Mouse (Mus musculus) hindbrain, embryonic 10.5 days (tissue): ENCODE results near the gene Lctl. TPM values are rescaled to one million over a fixed set of nuclear protein-coding genes. Genes with fewer than 3 reads are reported as not detected.

ENCODE experiments used
- DNase-seq: peaks from one replicate; pipeline ENCODE4 v3.0.0-alpha.2; 2017; ENCODE audit warnings: low spot score
- H3K27ac ChIP-seq: fragments of 300-500 bp; sonication (generic); 2 replicates; pipeline ENCODE4 v1.5.1; 2016; ENCODE audit warnings: mild to moderate bottlenecking, moderate library complexity
- H3K27me3 ChIP-seq: fragments of 300-500 bp; sonication (generic); 2 replicates; pipeline ENCODE4 v1.6.1; 2016; ENCODE audit warnings: mild to moderate bottlenecking; ENCODE audit not compliant: poor library complexity, insufficient read depth, severe bottlenecking
- H3K36me3 ChIP-seq: fragments of 300-500 bp; sonication (generic); 2 replicates; pipeline ENCODE4 v1.6.1; 2016; ENCODE audit warnings: mild to moderate bottlenecking, moderate library complexity
- H3K4me1 ChIP-seq: fragments of 300-500 bp; sonication (generic); replicated peaks from 2 replicates; pipeline ENCODE4 v1.6.1; 2016; ENCODE audit warnings: mild to moderate bottlenecking
- H3K4me3 ChIP-seq: fragments of 300-500 bp; sonication (generic); 2 replicates; pipeline ENCODE4 v1.5.1; 2016; ENCODE audit warnings: mild to moderate bottlenecking, moderate library complexity
- H3K9me3 ChIP-seq: fragments of 300-500 bp; sonication (generic); 2 replicates; pipeline ENCODE4 v1.6.1; 2016; ENCODE audit warnings: mild to moderate bottlenecking, moderate library complexity
- WGBS: fragments of 180-500 bp; shearing (Covaris S2); methylation state at CpG from one replicate; pipeline ENCODE4 v1.1.7; 2016; 5-methylcytosine and 5-hydroxymethylcytosine counted together
- polyA plus RNA-seq: library from polyadenylated mRNA; unstranded; fragments of >200 nt; fragmentation: Nextera tagmentation; extraction: Ambion mirVana; gene quantifications from 2 replicates; pipeline ENCODE4 v1.2.1, GENCODE M21; 2016

The Lctl gene
- polyA plus RNA-seq, 1 experiment from 2014 or later, result not detected

DNA sequence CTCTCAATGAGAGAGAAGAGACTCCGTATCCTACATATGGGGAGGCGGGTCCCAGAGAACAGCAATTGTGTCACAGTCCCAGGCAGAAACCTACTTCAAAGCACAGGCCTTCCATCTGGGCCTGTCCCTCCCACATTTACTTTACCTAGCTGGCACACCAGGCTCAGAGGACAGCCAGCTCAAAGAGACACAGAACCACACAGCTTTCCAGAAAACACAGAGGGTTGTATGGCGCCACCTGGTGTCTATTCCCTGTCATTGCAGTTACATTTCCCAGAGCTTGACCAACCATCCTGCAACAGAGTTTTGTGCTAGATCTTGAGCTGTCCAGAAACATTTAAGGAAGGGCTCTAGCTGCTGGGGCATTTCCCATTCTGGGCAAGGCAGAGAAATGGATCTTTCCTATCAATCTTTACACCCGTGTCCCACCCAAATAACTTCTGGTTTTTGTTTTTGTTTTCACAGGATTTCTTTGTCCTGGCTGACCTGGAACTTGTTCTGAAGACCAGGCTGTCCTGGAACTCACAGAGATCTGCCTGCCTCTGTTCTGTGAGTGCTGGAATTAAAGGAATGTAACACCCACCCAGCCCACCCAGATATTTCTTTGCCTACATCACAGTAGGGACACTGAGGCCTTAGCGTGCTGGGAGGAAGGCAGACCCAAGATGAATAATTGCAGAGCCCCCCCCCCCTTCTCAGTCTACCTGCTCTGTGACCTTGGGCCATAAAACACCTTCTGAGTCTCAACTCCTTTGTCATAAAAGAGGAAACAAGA is 29.3 kb upstream of the Lctl start:
- WGBS, result 45% methylated on average over 5 of the region's 5 CpGs
- DNase-seq, result peak; percentile 78
- no peak overlapping the region for H3K4me3 ChIP-seq
- peaks cover 30% of the 10 kb centered on the region for H3K4me1 ChIP-seq
- no peaks in the 10 kb centered on the region for H3K36me3 ChIP-seq
- H3K27ac ChIP-seq, result no peak overlapping the region
- H3K27me3 ChIP-seq, result peaks cover 46% of the 10 kb centered on the region
- H3K9me3 ChIP-seq, result peaks cover 3% of the 10 kb centered on the region; the same call in 1 of the 2 replicates

DNA sequence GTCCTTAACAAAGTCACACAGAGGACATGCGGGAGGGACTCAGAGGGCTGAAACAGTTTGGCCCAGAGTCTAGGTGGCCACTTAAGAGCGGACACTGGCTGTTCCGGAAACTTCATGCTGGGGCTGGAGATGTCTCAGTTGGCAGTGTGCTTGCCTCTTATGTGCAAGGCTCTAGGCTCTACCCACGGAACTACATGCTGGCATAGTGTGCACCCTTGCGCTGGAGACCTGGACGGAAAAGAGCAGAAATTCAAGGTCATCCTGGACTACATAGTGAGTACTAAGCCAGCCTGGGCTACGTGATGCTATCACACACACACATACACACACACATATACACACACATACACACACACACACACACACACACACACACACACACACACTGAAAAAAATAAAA is 28.6 kb upstream of the Lctl start:
- WGBS, result 90% methylated on average over 7 of the region's 7 CpGs
- Histone ChIP-seq H3K27me3 (peaks cover 39% of the 10 kb centered on the region), H3K4me1 (peaks cover 33% of the 10 kb centered on the region), H3K36me3 (no peaks in the 10 kb centered on the region), H3K27ac (no peak overlapping the region), H3K9me3 (peaks cover 3% of the 10 kb centered on the region; the same call in 1 of the 2 replicates), H3K4me3 (no peak overlapping the region)
- no peak for DNase-seq

DNA sequence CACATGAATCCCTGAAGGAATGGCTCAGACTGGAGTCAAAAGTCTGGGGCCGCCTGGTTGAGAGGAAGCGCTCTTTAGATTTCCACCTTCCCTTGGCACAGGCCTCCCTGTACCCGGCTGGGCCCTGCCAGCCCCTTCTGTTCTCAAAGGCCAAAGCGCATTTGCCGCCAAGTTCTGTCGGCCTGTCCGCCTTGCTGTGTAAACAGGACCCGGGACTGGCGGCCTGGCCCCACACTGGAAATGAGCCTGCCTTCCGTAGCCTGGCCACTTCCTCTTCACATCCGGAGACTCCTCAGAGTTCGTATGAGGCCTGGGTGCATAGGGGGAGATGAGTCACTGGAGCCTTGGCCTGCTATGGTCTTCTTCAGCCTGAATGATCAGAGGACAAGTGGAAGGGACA is 27.9 kb upstream of the Lctl start:
- peaks cover 3% of the 10 kb centered on the region; the same call in 1 of the 2 replicates for H3K9me3 ChIP-seq
- no peak overlapping the region for H3K27ac ChIP-seq
- peaks cover 35% of the 10 kb centered on the region for H3K4me1 ChIP-seq
- H3K4me3 ChIP-seq, result no peak overlapping the region
- H3K36me3 ChIP-seq, result no peaks in the 10 kb centered on the region
- no peak for DNase-seq
- peaks cover 33% of the 10 kb centered on the region for H3K27me3 ChIP-seq
- WGBS, result 68% methylated on average over 12 of the region's 12 CpGs

DNA sequence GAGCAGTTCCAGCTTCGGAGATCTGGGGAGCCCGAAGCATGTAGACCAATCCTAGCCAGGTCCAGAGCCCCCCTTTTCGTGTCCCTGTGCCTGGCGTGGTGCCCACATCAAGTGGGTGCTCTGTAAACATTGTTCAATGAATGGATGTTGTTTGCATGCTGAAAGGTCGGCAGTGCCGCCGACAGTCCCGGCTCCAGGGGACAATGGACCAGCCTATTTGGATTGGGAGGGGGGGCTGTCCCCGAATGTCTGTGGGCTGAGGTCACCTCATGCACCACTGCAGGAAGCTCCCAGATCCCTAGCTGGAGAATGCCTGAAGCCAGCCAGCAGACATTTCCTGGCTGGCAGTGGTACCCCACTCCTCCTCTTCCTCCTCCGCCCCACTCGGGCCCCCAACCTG is 22.9 kb upstream of the Lctl start:
- no peaks in the 10 kb centered on the region for H3K36me3 ChIP-seq
- H3K9me3 ChIP-seq, result peaks cover 3% of the 10 kb centered on the region; the same call in 1 of the 2 replicates
- 58% methylated on average over 11 of the region's 11 CpGs for WGBS
- peak overlapping the region; percentile 73 for H3K27ac ChIP-seq
- H3K4me3 ChIP-seq, result no peak overlapping the region
- H3K27me3 ChIP-seq, result peaks cover 7% of the 10 kb centered on the region; the same call in 1 of the 2 replicates
- DNase-seq, result no peak
- H3K4me1 ChIP-seq, result peaks cover 14% of the 10 kb centered on the region

DNA sequence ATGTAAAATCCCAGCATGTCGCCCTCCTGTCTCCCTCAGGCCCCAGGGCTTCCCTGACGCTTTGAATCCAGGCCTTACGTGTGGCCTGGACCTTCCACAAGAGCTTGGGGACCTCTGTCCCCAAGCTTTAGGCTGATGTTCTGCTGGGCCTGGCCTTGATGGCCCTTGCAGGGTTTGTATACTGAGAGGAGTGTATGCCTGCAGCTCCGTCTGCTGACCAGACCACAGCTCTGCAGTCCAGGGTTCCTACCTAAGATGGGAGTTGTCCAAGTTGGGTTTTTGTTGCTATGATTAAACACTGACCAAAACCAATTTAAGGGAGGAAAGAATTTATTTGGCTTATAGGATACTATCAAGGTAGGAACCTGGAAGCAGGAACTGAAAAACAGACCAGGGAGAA is 18.7 kb upstream of the Lctl start:
- Histone ChIP-seq H3K9me3 (no peaks in the 10 kb centered on the region), H3K4me1 (peaks cover 12% of the 10 kb centered on the region), H3K36me3 (no peaks in the 10 kb centered on the region), H3K27me3 (peaks cover 7% of the 10 kb centered on the region; the same call in 1 of the 2 replicates), H3K4me3 (no peak overlapping the region), H3K27ac (no peak overlapping the region)
- DNase-seq, result no peak
- 61% methylated on average over 4 of the region's 4 CpGs for WGBS

DNA sequence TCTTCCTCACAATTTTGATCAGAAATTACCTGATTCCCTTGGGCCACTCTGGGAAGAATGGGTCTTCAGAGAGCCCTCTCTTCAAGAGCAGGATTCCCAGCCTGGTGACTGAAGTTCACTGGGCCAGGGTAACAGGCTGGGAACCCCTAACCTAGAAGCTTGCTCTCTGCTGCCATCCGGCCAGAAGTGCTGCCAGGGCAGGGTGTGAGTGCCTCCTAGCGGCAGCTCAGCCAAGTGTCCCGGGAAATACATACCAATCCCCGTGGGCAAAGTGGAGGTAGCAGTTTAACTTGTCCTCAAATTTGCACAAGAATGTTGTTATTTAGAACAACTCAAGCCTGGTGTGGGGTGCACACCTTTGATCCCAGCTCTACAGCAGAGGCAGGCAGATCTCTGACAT is 16.5 kb upstream of the Lctl start:
- no peak overlapping the region for H3K4me3 ChIP-seq
- WGBS, result 3% methylated on average over 4 of the region's 4 CpGs
- no peaks in the 10 kb centered on the region for H3K4me1 ChIP-seq
- no peak overlapping the region for H3K27ac ChIP-seq
- no peaks in the 10 kb centered on the region for H3K9me3 ChIP-seq
- H3K36me3 ChIP-seq, result no peaks in the 10 kb centered on the region
- DNase-seq, result peak; percentile 82
- no peaks in the 10 kb centered on the region for H3K27me3 ChIP-seq

DNA sequence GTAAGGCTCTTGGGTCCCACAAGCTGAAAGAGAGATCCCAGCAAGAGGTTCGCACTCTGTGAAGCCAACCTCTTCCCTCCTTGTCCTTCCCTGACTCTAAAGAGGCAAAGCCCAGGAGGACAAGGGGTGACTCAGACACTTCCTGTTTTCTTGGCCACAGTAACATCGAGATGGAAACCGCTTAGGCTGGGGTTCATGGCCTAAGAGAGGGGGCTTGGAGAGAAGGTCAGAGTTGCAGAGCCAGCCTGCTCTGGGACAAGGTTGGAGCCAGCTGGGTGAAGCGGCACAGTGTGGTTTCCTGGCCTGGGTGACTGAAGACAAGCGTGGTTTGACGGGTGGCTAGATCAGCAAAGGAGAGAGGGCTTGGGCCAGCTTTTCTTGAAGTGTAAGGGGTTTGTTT is 11.6 kb upstream of the Lctl start:
- H3K4me3 ChIP-seq, result no peak overlapping the region
- H3K4me1 ChIP-seq, result no peaks in the 10 kb centered on the region
- DNase-seq, result no peak
- H3K36me3 ChIP-seq, result no peaks in the 10 kb centered on the region
- H3K9me3 ChIP-seq, result no peaks in the 10 kb centered on the region
- 77% methylated on average over 6 of the region's 6 CpGs for WGBS
- H3K27ac ChIP-seq, result no peak overlapping the region
- no peaks in the 10 kb centered on the region for H3K27me3 ChIP-seq

DNA sequence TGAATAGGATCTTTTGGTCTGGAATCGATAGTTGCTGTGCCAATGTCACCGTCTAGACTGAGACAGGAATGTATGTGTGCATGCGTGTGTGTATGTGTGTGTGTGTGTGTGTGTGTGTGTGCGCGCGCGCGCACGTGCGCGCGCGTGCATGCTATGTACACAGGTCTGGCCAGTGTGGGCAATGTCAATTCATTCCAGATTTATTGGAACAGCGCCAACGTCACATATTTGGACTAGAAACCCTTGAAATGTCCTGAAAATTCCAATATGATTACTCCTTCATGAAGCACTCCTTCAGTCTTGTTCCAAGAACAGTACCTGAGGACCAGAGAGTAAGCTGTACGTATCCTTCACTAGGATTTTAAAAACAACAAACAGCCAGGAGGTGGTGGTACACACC is 6.4 kb upstream of the Lctl start:
- Histone ChIP-seq H3K9me3 (no peaks in the 10 kb centered on the region), H3K36me3 (no peaks in the 10 kb centered on the region), H3K27ac (no peak overlapping the region), H3K27me3 (no peaks in the 10 kb centered on the region), H3K4me1 (0 out of 2 replicates have a peak, but pooled peaks cover 8% of the 10 kb centered on the region), H3K4me3 (no peak overlapping the region)
- WGBS, result 91% methylated on average over 16 of the region's 16 CpGs
- DNase-seq, result no peak

DNA sequence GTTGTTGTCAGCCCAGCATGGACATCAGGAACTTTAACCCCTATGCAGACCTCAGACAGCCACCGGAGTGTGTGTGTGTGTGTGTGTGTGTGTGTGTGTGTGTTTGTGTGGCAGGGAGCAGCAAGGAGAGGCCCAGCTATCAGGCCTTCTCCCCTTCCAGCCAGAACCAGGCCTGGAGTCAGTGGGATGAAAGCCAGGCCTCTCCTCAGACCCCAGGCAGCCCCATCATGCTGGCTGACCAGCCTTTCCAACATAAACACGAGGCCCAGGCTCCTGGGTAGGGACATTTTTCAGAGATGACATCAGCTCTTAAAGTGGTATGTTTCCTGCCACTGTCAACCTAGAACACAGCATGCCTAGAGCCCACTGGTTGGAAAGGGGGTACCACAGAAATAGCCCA is 2.3 kb upstream of the Lctl start:
- Histone ChIP-seq H3K4me1 (0 out of 2 replicates have a peak, but pooled peaks cover 8% of the 10 kb centered on the region), H3K36me3 (no peaks in the 10 kb centered on the region), H3K27me3 (no peaks in the 10 kb centered on the region), H3K4me3 (no peak overlapping the region), H3K9me3 (no peaks in the 10 kb centered on the region), H3K27ac (0 out of 2 replicates have a peak overlapping the region, but pooled peaks have one; percentile 9)
- 65% methylated on average over 2 of the region's 2 CpGs for WGBS
- DNase-seq, result peak; percentile 18

DNA sequence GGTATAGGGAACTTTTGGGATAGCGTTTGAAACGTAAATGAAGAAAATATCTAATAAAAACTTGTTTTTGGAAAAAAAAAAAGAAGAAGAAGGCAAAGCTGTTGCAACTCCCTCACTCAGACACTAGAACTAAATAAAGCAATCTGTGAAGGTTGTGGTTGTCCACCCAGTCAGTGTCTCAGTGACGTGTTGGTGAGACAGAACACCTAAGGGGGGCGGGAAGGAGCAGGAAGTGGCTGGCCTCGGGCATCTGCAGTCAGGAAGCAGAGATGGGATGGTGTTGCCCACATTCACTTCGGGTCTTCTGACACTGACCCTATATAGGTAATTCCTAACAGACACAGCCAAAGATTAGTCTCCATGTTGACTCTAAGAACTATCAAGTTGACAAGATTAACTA is 1.2 kb upstream of the Lctl start:
- WGBS, result 87% methylated on average over 6 of the region's 6 CpGs
- DNase-seq, result no peak

DNA sequence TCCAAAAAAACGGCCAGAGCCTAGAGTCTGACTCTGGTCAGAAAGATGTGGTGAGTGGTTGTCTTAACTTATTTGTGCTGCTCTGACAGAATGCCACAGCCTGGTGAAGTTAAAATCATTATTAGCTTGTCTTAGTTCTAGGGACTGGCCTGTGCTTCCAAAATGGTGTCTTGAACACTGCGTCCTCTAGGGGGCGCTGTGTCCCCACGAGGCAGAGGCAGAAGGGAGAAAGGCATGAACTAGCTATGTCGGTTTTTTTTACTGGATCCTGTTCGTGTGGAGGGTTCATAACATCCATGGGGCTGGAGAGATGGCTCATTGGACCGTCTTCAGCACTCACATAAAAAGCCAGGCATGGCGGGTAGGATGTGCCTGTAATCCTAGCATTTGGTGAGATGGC is 3.0 kb downstream of the Lctl start:
- H3K4me3 ChIP-seq, result no peak overlapping the region
- H3K4me1 ChIP-seq, result peaks cover 4% of the 10 kb centered on the region; the same call in 1 of the 2 replicates
- 29% methylated on average over 8 of the region's 8 CpGs for WGBS
- H3K27ac ChIP-seq, result no peak overlapping the region
- no peaks in the 10 kb centered on the region for H3K36me3 ChIP-seq
- H3K27me3 ChIP-seq, result no peaks in the 10 kb centered on the region
- H3K9me3 ChIP-seq, result no peaks in the 10 kb centered on the region
- peak; percentile 59 for DNase-seq

More for the DNA sequence above, 1.2 kb upstream of the Lctl start:
- Histone ChIP-seq H3K36me3 (no peaks in the 10 kb centered on the region), H3K9me3 (no peaks in the 10 kb centered on the region), H3K27me3 (no peaks in the 10 kb centered on the region), H3K4me3 (no peak overlapping the region), H3K4me1 (peaks cover 8% of the 10 kb centered on the region; the same call in 1 of the 2 replicates), H3K27ac (no peak overlapping the region)

DNA sequence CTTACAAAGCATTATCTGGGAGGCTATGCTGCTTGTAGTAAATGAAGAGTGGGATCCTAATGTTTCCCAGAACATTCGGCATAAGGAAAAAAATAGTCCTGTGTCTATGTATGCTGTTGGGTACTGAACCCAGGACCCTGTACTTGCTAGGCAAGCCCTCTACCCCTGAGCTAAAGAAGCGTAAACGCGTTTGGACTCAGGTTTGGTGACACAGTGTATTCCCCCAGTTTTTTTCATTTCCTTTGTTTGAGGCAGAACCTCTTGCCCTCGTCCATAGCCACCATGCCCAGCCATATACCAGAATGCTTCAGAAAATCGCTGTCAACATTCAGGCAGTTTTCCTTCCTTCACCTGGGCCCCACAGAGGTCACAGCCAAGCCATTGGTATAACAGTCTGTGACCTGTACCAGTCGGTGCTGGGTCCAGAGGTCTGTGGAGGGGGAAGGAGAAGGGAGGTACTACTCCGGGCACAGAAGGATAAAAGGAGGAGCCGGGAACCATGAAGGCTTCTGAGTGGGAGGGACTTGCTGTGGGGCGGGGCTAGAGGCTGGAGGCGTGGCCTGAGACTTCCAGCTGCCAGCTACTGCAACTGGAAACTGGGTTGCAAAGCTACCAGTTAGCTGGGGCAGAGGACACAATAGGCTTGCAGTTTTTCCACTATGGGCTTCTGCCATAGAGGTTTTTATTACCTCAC is 3.8 kb downstream of the Lctl start:
- no peaks in the 10 kb centered on the region for H3K27me3 ChIP-seq
- H3K9me3 ChIP-seq, result no peaks in the 10 kb centered on the region
- H3K27ac ChIP-seq, result no peak overlapping the region; the same call in 1 of the 2 replicates
- no peak overlapping the region for H3K4me3 ChIP-seq
- WGBS, result 41% methylated on average over 11 of the region's 11 CpGs
- no peaks in the 10 kb centered on the region for H3K36me3 ChIP-seq
- peaks cover 8% of the 10 kb centered on the region; the same call in 1 of the 2 replicates for H3K4me1 ChIP-seq
- DNase-seq, result peak; percentile 36

DNA sequence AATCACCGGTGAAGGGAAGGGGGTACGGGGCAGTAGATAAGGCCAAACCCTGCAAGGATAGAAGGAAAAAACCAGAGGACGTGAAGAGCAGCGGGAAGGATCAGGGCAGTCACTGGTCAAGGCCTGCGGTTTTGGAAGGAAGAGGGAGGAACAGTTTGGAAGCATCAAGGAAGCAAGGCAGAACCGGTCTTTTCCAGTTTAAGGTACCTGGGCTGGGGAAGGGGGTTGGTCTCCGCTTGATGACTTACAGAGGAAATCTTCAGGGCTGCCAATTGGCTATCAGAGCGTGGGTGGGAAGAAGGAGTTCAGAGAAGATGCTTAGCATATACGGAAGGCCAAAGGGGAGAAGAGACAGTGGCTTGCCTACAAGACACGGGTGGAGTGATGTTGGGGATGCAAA is 5.7 kb downstream of the Lctl start:
- WGBS, result 94% methylated on average over 10 of the region's 10 CpGs
- no peak for DNase-seq

More for the DNA sequence above, 5.7 kb downstream of the Lctl start:
- Histone ChIP-seq H3K4me3 (no peak overlapping the region), H3K27me3 (no peaks in the 10 kb centered on the region), H3K4me1 (peaks cover 12% of the 10 kb centered on the region), H3K36me3 (no peaks in the 10 kb centered on the region), H3K27ac (no peak overlapping the region), H3K9me3 (no peaks in the 10 kb centered on the region)
